ENCODE assay signal across 7 mouse cellular contexts in genomic region chr9:58248746-58249413, GRCm38 (mm10). TPM values are rescaled to one million over a fixed set of nuclear protein-coding genes. Genes with fewer than 3 reads are reported as not detected.
A peak's percentile ranks its signal among the peaks of the same experiment; 100 is the strongest.
DNase-seq lines count a peak whose midpoint lies in the region; ATAC-seq lines count a peak whose summit lies in the region.

No protein-coding gene starts in this region.

- no peaks in the 10 kb centered on the region for H3K9me3 ChIP-seq in forebrain, embryonic 14.5 days (replicated peaks; ENCODE audit: control insufficient read depth, low read length)
- H3K9me3 ChIP-seq in liver, embryonic 11.5 days (ENCODE audit: control insufficient read depth, low read length): no peaks in the 10 kb centered on the region

- 53% methylated on average over 7 of the region's 7 CpGs for WGBS in forebrain, embryonic 14.5 days
- 18% methylated on average over 7 of the region's 7 CpGs for WGBS in liver, embryonic 11.5 days

- H3K4me2 ChIP-seq in forebrain, embryonic 14.5 days (ENCODE audit: low read length): peak overlapping the region; percentile 63
- peak overlapping the region; percentile 89 for H3K4me2 ChIP-seq in liver, embryonic 11.5 days

- ATAC-seq in forebrain, embryonic 14.5 days: no peak
- no peak for ATAC-seq in liver, embryonic 11.5 days (replicated peaks; ENCODE audit: low FRiP score)

- H3K27me3 ChIP-seq in forebrain, embryonic 14.5 days (replicated peaks; ENCODE audit: control insufficient read depth, insufficient read depth, low read length): no peaks in the 10 kb centered on the region
- no peaks in the 10 kb centered on the region for H3K27me3 ChIP-seq in liver, embryonic 11.5 days (replicated peaks; ENCODE audit: control insufficient read depth, insufficient read depth, low read length)

- H3K27ac ChIP-seq in forebrain, embryonic 14.5 days (ENCODE audit: low read depth, low read length): no peak overlapping the region
- peak overlapping the region; percentile 96 for H3K27ac ChIP-seq in liver, embryonic 11.5 days (ENCODE audit: low read depth, low read length)

- H3K9ac ChIP-seq in forebrain, embryonic 14.5 days (ENCODE audit: low read length): peak overlapping the region; percentile 54
- peak overlapping the region; percentile 92 for H3K9ac ChIP-seq in liver, embryonic 11.5 days (ENCODE audit: low read depth, low read length)

- peak overlapping the region; percentile 41 for H3K4me3 ChIP-seq in forebrain, embryonic 14.5 days (ENCODE audit: low read depth, low read length)
- peak overlapping the region; percentile 72 for H3K4me3 ChIP-seq in liver, embryonic 11.5 days (ENCODE audit: low read depth, low read length)

- no peaks in the 10 kb centered on the region for H3K36me3 ChIP-seq in forebrain, embryonic 14.5 days (ENCODE audit: control insufficient read depth, insufficient read depth, low read length)
- no peaks in the 10 kb centered on the region for H3K36me3 ChIP-seq in liver, embryonic 11.5 days (ENCODE audit: control insufficient read depth, insufficient read depth, low read length)

- peaks cover 9% of the 10 kb centered on the region for H3K4me1 ChIP-seq in forebrain, embryonic 14.5 days (ENCODE audit: control insufficient read depth, insufficient read depth, low read length)
- H3K4me1 ChIP-seq in liver, embryonic 11.5 days (replicated peaks; ENCODE audit: control insufficient read depth, insufficient read depth, low read length): peaks cover 41% of the 10 kb centered on the region

- DNase-seq in 3134 (ENCODE audit: extremely low read depth, insufficient read length, low spot score): peak; percentile 44
- DNase-seq in 416B (ENCODE audit: low read depth): peak; percentile 43
- DNase-seq in forebrain, embryonic 14.5 days (ENCODE audit: low spot score): no peak
- DNase-seq in liver, embryonic 11.5 days (ENCODE audit: low spot score): no peak
- DNase-seq in frontal cortex, postnatal 36 days (ENCODE audit: low spot score in 2 of 2): no peak
- no peak for DNase-seq in cerebellum, adult 11-12 months
- no peak for DNase-seq in adrenal gland, adult 18-20 months (ENCODE audit: low spot score in 2 of 2)

RNA-seq across cellular contexts. Expression of gene Pml, which starts 0.7 kb away (rescaled TPM):
- 5.3 and 6.0 TPM in 2 replicates for polyA plus RNA-seq in forebrain, embryonic 14.5 days (2014; fragmentation: Nextera tagmentation; extraction: Ambion mirVana)
- polyA plus RNA-seq in liver, embryonic 11.5 days (2014; fragmentation: Nextera tagmentation; extraction: Ambion mirVana): 28.3 and 33.2 TPM in 2 replicates
- total RNA-seq in adrenal gland, adult 18-20 months (2021): 10 to 100 TPM; 16.1 to 17.9 TPM

RNA-seq across cellular contexts. Expression of gene Stoml1, which starts 4.1 kb away (rescaled TPM):
- 75.1 and 81.1 TPM in 2 replicates for polyA plus RNA-seq in forebrain, embryonic 14.5 days (2014; fragmentation: Nextera tagmentation; extraction: Ambion mirVana)
- 9.7 and 12.9 TPM in 2 replicates for polyA plus RNA-seq in liver, embryonic 11.5 days (2014; fragmentation: Nextera tagmentation; extraction: Ambion mirVana)
- 10 to 100 TPM; 13.3 to 15.0 TPM for total RNA-seq in adrenal gland, adult 18-20 months (2021)

RNA-seq across cellular contexts. Expression of gene Islr2, which starts 44.8 kb away (rescaled TPM):
- polyA plus RNA-seq in forebrain, embryonic 14.5 days (2014; fragmentation: Nextera tagmentation; extraction: Ambion mirVana): 118 and 123 TPM in 2 replicates
- polyA plus RNA-seq in liver, embryonic 11.5 days (2014; fragmentation: Nextera tagmentation; extraction: Ambion mirVana): 0.43 TPM in 1 of 2 replicates, not detected in the other
- total RNA-seq in adrenal gland, adult 18-20 months (2021): 1 to 10 TPM; 1.2 to 2.6 TPM

RNA-seq across cellular contexts. Expression of gene Islr, which starts 44.8 kb away (rescaled TPM):
- 13.5 and 20.1 TPM in 2 replicates for polyA plus RNA-seq in forebrain, embryonic 14.5 days (2014; fragmentation: Nextera tagmentation; extraction: Ambion mirVana)
- 7.7 and 8.5 TPM in 2 replicates for polyA plus RNA-seq in liver, embryonic 11.5 days (2014; fragmentation: Nextera tagmentation; extraction: Ambion mirVana)
- total RNA-seq in adrenal gland, adult 18-20 months (2021): 10 to 100 TPM; 22.4 to 33.0 TPM

Comparison
In these comparisons a context has a peak if more than half of its experiments do, and no peak if none do; other contexts are left out.
1. DNase-seq: peak in 3134 (single experiment) and 416B (single experiment); none in forebrain, embryonic 14.5 days (single experiment), liver, embryonic 11.5 days (single experiment), frontal cortex, postnatal 36 days (0 of 2), cerebellum, adult 11-12 months (single experiment) and adrenal gland, adult 18-20 months (0 of 2).
2. RNA of gene Islr2, which starts 44.8 kb away (polyA plus RNA-seq): 118 to 123 TPM in forebrain, embryonic 14.5 days; 0.43 TPM in liver, embryonic 11.5 days; every median in the first group is over 10 times any median in the second.